Mouse (Mus musculus) embryonic facial prominence, embryonic 15.5 days (tissue): Measurements from ENCODE around the gene 1700102P08Rik. TPM values are rescaled to one million over a fixed set of nuclear protein-coding genes. Genes with fewer than 3 reads are reported as not detected.

Experiments
- polyA plus RNA-seq: library from polyadenylated mRNA; unstranded; fragments of >200 nt; fragmentation: Nextera tagmentation; extraction: Ambion mirVana; gene quantifications from 2 replicates; pipeline ENCODE4 v1.2.1, GENCODE M21; 2015

Gene 1700102P08Rik
- polyA plus RNA-seq, 1 experiment from 2014 or later = 1.1 TPM

Other genes with a start within 250 kb of the 1700102P08Rik start
- gene Bsn, start 202.4 kb upstream of the 1700102P08Rik start, polyA plus RNA-seq = 1.0 and 1.3 TPM in 2 replicates
- gene Dag1, start 128.8 kb upstream of the 1700102P08Rik start, polyA plus RNA-seq = 84.0 and 85.9 TPM in 2 replicates
- gene Nicn1, start 102.4 kb upstream of the 1700102P08Rik start, polyA plus RNA-seq = 41.7 and 42.9 TPM in 2 replicates
- gene Amt, start 96.0 kb upstream of the 1700102P08Rik start, polyA plus RNA-seq = 10.8 and 11.2 TPM in 2 replicates
- gene Rhoa, start 86.7 kb upstream of the 1700102P08Rik start, polyA plus RNA-seq = 452 and 468 TPM in 2 replicates
- 41.3 and 51.6 TPM in 2 replicates for gene Tcta, start 86.6 kb upstream of the 1700102P08Rik start, polyA plus RNA-seq
- 713 and 715 TPM in 2 replicates for gene Gpx1, start 53.9 kb upstream of the 1700102P08Rik start, polyA plus RNA-seq
- gene Usp4, start 45.0 kb upstream of the 1700102P08Rik start, polyA plus RNA-seq = 97.5 and 99.4 TPM in 2 replicates
- gene Ccdc36, start 35.7 kb downstream of the 1700102P08Rik start, polyA plus RNA-seq = 1.2 and 1.3 TPM in 2 replicates
- not detected in 2 replicates for gene BC048562, start 43.7 kb downstream of the 1700102P08Rik start, polyA plus RNA-seq
- gene Ccdc71, start 67.7 kb downstream of the 1700102P08Rik start, polyA plus RNA-seq = 58.6 and 60.7 TPM in 2 replicates
- gene Klhdc8b, start 68.8 kb downstream of the 1700102P08Rik start, polyA plus RNA-seq = 33.4 and 35.7 TPM in 2 replicates
- 70.2 and 71.7 TPM in 2 replicates for gene Lamb2, start 86.9 kb downstream of the 1700102P08Rik start, polyA plus RNA-seq
- 69.8 and 75.4 TPM in 2 replicates for gene Usp19, start 97.8 kb downstream of the 1700102P08Rik start, polyA plus RNA-seq
- gene Qars, start 114.9 kb downstream of the 1700102P08Rik start, polyA plus RNA-seq = 114 and 117 TPM in 2 replicates
- 110 and 125 TPM in 2 replicates for gene Qrich1, start 124.0 kb downstream of the 1700102P08Rik start, polyA plus RNA-seq
- 172 and 173 TPM in 2 replicates for gene Impdh2, start 167.5 kb downstream of the 1700102P08Rik start, polyA plus RNA-seq
- 63.8 and 65.6 TPM in 2 replicates for gene Ndufaf3, start 174.6 kb downstream of the 1700102P08Rik start, polyA plus RNA-seq
- gene Dalrd3, start 177.1 kb downstream of the 1700102P08Rik start, polyA plus RNA-seq = 137 and 139 TPM in 2 replicates
- gene Wdr6, start 185.9 kb downstream of the 1700102P08Rik start, polyA plus RNA-seq = 89.6 and 93.7 TPM in 2 replicates
- gene P4htm, start 204.9 kb downstream of the 1700102P08Rik start, polyA plus RNA-seq = 10.4 and 12.2 TPM in 2 replicates